Mouse (Mus musculus) ovary, postnatal 36 days (tissue): ENCODE measurements around the gene Pam.
"Not testable (repeated sequence)": the region's sequence is repeated elsewhere in the genome, so short reads cannot be mapped to it uniquely, and the experiment has no call there.

Experiments used
- DNase-seq: peaks from one replicate; pipeline ENCODE4 v3.0.0; 2022; ENCODE audit warnings: low spot score, mixed read lengths

Gene Pam

GRCm38 (mm10) chr1:97768089-97768488 lies 327.4 kb downstream of the Pam start:
- DNase-seq, result no peak

DNA sequence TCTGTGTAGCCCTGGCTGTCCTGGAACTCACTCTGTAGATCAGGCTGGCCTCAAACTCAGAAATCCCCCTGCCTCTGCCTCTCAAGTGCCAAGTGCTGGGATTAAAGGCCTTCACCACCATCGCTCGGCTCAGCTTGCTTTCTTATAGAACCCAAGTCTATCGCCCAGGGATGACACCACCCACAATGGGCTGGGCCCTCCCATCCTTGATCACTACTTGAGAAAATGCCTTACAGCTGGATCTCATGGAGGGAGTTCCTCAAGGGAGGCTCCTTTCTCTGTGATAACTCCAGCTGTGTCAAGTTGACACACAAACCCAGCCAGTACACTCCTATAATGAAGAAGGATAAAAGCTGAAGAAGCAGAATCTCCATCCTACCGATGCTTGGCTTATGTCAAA lies 329.7 kb downstream of the Pam start:
- DNase-seq, result not testable (repeated sequence)

DNA sequence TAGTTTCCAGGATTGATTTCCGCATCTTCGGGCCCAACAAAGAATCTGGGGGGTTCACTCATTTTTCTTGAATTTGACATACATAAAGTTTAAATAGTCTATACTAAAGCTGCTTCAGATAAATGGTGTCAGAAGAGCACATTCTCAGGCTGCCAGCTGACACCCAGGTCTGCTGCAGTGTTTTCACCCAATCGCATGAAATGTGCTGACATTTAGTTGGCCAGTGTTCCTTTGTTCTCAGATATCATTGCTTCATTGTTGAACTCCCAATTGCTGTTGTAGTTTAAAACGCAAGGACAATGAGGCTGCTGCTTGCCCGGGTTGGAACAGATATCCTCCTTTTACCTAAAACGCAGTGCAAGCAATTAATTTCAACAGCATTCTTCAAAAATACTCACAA lies 334.0 kb downstream of the Pam start:
- no peak for DNase-seq

GRCm38 (mm10) chr1:97760598-97760997 lies 334.8 kb downstream of the Pam start:
- no peak for DNase-seq

GRCm38 (mm10) chr1:97759841-97760240 lies 335.6 kb downstream of the Pam start:
- DNase-seq, result no peak

- DNase-seq, result no peak
These were observed 341.1 kb downstream of the Pam start for GRCm38 (mm10) chr1:97754392-97754791.

DNA sequence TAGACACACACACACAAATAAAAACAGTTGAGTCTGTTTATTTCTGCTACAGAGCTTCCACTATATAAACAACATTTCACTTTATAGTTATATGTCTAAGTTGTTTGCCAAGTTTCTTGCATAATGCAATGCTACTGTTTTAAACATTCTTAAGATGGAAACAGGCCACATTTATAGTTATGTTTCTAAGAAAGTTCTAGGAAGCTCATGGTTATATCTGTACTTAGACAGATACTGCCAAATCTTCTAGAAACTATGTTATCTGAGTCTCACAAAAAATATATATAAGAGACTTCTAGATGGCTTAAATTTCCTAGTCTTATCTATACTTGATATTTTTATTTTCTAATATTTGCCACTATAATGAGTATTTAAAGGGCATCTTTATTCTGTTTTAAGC lies 342.2 kb downstream of the Pam start:
- DNase-seq, result no peak

DNA sequence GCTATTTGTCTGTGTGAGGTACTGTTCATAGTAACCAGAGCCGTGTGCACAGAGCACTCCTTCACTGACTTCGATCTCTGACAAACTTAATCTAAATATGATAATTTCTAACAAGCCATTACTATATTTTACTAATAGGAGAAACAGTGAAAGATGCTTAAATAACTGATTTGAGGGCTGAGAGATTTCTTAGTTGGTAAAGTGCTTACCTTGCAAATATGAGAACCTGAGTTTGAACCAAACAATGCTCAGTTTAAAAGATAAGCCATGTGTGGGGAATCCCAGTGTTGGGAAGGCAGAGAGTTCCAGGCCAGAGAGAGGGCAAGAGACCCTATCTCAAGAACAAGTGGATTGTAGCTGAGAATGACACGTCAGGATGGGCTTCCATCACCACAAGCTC lies 347.3 kb downstream of the Pam start:
- no peak for DNase-seq

- DNase-seq, result no peak
These were observed 349.2 kb downstream of the Pam start for GRCm38 (mm10) chr1:97746261-97746660.

DNA sequence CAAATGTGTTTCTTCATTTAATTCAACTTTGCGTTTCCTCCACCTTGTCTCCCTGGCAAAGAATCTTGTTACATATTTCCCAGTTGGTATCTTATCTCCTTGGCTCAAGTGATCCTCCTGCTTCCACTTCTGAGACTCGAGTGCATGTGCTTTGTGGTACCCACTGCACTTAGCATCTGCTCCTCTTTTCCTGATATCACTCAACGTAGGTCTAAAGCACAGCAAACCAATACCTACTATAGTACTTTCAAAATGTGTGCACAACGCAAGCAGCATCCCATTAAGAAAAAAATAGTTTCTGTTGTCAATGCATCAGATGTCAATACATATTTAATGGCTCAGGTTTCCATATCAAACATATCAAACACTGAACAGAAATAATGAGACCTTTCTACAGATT lies 349.7 kb downstream of the Pam start:
- DNase-seq, result no peak
